Mouse (Mus musculus) monocyte, adult 2 months (primary cell): ENCODE data around the gene Tnrc6a.

Experiments
- DNase-seq, 2 experiments: peaks; one replicate each; pipeline ENCODE4 v3.0.0; 2022; ENCODE audit warnings: low spot score in 2 of 2, low read depth in 1 of 2

The Tnrc6a gene

DNA sequence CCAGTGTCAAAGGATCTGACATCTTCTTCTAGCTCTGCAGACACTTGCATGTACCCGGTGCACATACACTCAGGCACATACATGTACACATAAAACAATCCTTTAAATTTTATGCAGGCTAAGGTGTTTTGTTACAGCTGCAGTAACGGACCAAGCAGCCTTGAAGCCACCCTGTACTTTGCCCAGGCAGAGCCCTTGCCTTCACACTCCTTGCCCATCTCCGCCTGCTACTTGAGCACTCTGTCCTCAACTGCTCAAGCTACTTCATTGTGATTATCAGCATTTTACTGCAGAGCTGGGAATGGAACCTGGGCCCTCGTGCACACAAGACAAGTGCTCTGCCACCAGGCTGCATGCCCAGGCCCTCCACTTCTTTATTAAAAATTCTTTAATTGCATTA lies 101.5 kb downstream of the Tnrc6a start:
- no peak for DNase-seq

DNA sequence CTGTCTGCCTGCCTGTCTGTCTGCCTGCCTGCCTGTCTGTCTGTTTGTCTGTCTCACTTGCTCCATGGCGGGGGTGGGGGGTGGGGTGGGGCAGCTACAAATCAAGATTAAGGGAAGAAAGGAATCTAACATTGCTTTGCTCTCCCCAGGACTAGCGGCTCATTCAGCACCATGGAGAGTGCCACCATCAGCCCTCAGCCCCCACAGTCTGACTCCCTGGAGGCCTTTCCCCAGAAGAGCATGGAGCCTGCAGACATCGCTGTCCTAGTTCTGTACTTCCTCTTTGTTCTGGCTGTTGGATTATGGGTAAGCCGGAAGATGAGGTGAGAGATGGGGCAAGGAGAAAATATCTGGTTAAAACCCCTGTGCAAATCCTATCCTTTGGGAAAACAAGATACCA lies 111.8 kb downstream of the Tnrc6a start:
- no peak for DNase-seq

DNA sequence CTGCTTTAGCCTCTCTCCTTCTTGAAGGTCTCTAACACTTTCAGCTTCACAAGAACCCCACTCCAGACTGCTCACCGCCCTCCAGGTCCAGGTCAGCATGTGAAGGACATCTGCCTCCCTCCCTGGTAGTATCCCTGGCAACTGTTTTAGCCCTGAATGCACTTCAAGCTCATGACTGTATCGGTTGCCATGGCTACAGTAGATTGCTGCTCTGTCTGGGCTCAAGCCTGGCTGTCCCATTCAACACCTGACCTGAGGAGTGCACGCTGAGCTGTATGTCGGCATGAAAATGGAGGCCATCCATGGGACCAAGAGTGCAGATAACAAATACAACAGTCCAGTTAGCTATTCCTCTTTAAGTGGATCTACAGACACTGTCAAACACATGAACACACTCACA lies 114.9 kb downstream of the Tnrc6a start:
- no peak for DNase-seq

DNA sequence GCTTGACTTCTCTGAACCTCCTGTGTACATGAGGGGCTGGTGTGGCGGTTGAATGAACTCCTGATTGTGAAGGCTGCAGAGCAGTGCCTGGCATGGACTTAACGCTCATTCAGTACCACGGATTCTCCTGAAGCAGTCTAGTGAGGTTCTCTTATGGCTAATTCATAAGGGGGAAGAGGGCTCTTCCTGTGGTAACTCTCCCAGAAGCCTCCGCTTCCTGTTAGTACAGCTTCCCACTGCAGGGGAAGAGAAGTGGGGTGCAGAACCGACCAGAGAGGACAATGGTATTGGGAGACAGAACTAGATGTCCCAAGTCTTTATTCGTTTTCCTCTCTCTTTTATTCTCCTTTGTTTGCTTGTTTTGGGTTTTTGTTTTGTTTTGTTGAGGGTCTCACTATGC lies 116.4 kb downstream of the Tnrc6a start:
- no peak for DNase-seq

DNA sequence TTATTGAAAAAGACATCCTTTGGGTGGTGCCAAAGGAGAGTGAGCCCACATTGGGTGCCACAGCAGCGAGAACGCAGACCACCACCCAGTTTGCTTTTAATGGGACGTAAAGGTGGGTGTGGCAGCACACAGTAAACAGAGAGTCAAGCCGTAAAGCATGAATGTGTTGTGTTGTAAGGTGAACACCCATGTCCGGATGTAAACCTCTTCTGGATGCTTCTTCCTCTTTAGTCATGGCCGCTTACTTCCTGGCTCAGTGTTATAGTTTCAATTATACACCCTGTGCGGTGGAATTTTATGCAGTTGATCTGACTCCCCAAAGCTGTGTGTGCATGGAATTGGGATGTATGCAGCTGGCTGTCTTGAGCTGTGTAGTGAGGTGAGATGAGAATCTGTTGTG lies 118.6 kb downstream of the Tnrc6a start:
- no peak for DNase-seq

DNA sequence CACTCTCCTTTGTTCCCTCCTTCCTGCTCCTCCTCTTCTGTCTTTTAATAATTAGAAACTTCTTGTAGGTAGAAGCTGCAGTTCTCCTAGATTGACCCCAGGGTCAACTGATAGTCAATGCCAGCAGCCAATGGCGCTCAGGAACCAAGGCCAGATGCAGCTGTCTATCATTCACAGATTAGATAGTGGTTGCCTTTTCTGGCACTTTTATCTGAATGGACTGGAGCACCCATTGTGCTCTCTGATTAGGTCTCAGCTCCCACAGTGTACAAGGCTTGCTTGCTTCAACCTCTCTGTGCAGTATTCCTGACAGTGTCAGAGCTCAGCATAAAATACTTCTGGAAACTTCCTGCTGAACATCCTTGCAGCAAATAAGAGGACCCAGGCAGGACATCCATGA lies 121.1 kb downstream of the Tnrc6a start:
- no peak for DNase-seq
